Comparison of ENCODE assay signal across 8 mouse cellular contexts in genomic region chr3:81782921-81783541, GRCm38 (mm10).
DNase-seq lines count a peak whose midpoint lies in the region; ATAC-seq and TF ChIP-seq lines count a peak whose summit lies in the region.

No protein-coding gene starts in this region.

- ATAC-seq in forebrain, embryonic 16.5 days = peak; percentile 84
- ATAC-seq in limb, embryonic 12.5 days (ENCODE audit: insufficient number of reproducible peaks, insufficient read depth, low FRiP score, low TSS enrichment, low read depth) = peak; percentile 71; the same call in 1 of the 2 replicates
- ATAC-seq in midbrain, postnatal 0 days (ENCODE audit: low FRiP score) = peak; percentile 70
- ATAC-seq in stomach, postnatal 0 days (ENCODE audit: low FRiP score, low TSS enrichment) = 0 out of 2 replicates have a peak, but pooled peaks have one; percentile 49

- H3K9ac ChIP-seq in forebrain, embryonic 16.5 days (replicated peaks; ENCODE audit: low read depth, low read length) = no peak overlapping the region
- peak overlapping the region; percentile 50 for H3K9ac ChIP-seq in limb, embryonic 12.5 days (replicated peaks)
- H3K9ac ChIP-seq in midbrain, postnatal 0 days (replicated peaks; ENCODE audit: low read length, poor library complexity, severe bottlenecking) = no peak overlapping the region
- no peak overlapping the region for H3K9ac ChIP-seq in stomach, postnatal 0 days (ENCODE audit: low read length)

- DNase-seq in left cerebral cortex, adult 18-20 months (ENCODE audit: low spot score in 2 of 2) = peak; percentile 34 to 41
- DNase-seq in left cerebral cortex, adult 11 months (ENCODE audit: low spot score) = no peak
- peak; percentile 1 for DNase-seq in c-Kit-positive CD71-positive TER-119-positive erythroid progenitor cells, embryonic 14.5 days (ENCODE audit: low spot score)
- peak; percentile 43 for DNase-seq in induced T-regulatory cell, adult 2 months (ENCODE audit: low read depth)
- peak; percentile 82 for DNase-seq in midbrain, postnatal 0 days (ENCODE audit: low spot score)
- peak; percentile 18 for DNase-seq in stomach, postnatal 0 days (ENCODE audit: low spot score)

- 23% methylated on average over 15 of the region's 15 CpGs for WGBS in forebrain, embryonic 16.5 days
- WGBS in limb, embryonic 12.5 days = 5% methylated on average over 15 of the region's 15 CpGs
- WGBS in midbrain, postnatal 0 days = 22% methylated on average over 15 of the region's 15 CpGs
- 16% methylated on average over 15 of the region's 15 CpGs for WGBS in stomach, postnatal 0 days

- peak; percentile 90 for TF ChIP-seq CTCF in midbrain, postnatal 0 days (IDR thresholded peaks at IDR 0.05)
- peak; percentile 89 for TF ChIP-seq CTCF in stomach, postnatal 0 days (IDR thresholded peaks at IDR 0.05; ENCODE audit: low read depth)

- TF ChIP-seq EP300 in stomach, postnatal 0 days (optimal IDR thresholded peaks at IDR 0.05) = no peak

- peak overlapping the region; percentile 16 for H3K27ac ChIP-seq in forebrain, embryonic 16.5 days (ENCODE audit: low read length)
- peak overlapping the region; percentile 76 for H3K27ac ChIP-seq in limb, embryonic 12.5 days
- no peak overlapping the region; the same call in 1 of the 2 replicates for H3K27ac ChIP-seq in midbrain, postnatal 0 days (ENCODE audit: low read depth, low read length)
- H3K27ac ChIP-seq in stomach, postnatal 0 days (replicated peaks) = no peak overlapping the region

- H3K4me3 ChIP-seq in forebrain, embryonic 16.5 days (replicated peaks; ENCODE audit: low read length) = peak overlapping the region; percentile 27
- peak overlapping the region; percentile 26 for H3K4me3 ChIP-seq in limb, embryonic 12.5 days (replicated peaks)
- H3K4me3 ChIP-seq in midbrain, postnatal 0 days (ENCODE audit: low read depth, low read length) = no peak overlapping the region
- H3K4me3 ChIP-seq in stomach, postnatal 0 days (ENCODE audit: low read depth, low read length) = peak overlapping the region; percentile 21; the same call in 1 of the 2 replicates

- H3K27me3 ChIP-seq in forebrain, embryonic 16.5 days (replicated peaks; ENCODE audit: control insufficient read depth, insufficient read depth, low read length) = no peaks in the 10 kb centered on the region
- no peaks in the 10 kb centered on the region for H3K27me3 ChIP-seq in limb, embryonic 12.5 days
- no peaks in the 10 kb centered on the region for H3K27me3 ChIP-seq in midbrain, postnatal 0 days (ENCODE audit: insufficient read depth, low read length)
- no peaks in the 10 kb centered on the region for H3K27me3 ChIP-seq in stomach, postnatal 0 days (ENCODE audit: control insufficient read depth, insufficient read depth, low read length)

- no peaks in the 10 kb centered on the region for H3K36me3 ChIP-seq in forebrain, embryonic 16.5 days (ENCODE audit: control insufficient read depth, insufficient read depth)
- no peaks in the 10 kb centered on the region for H3K36me3 ChIP-seq in limb, embryonic 12.5 days
- H3K36me3 ChIP-seq in midbrain, postnatal 0 days (ENCODE audit: insufficient read depth, low read length) = no peaks in the 10 kb centered on the region
- H3K36me3 ChIP-seq in stomach, postnatal 0 days (ENCODE audit: control insufficient read depth, insufficient read depth, low read length) = no peaks in the 10 kb centered on the region

- H3K9me3 ChIP-seq in forebrain, embryonic 16.5 days (ENCODE audit: control insufficient read depth, low read length) = no peaks in the 10 kb centered on the region
- H3K9me3 ChIP-seq in limb, embryonic 12.5 days = peaks cover 3% of the 10 kb centered on the region; the same call in 1 of the 2 replicates
- H3K9me3 ChIP-seq in midbrain, postnatal 0 days (ENCODE audit: low read length) = no peaks in the 10 kb centered on the region
- no peaks in the 10 kb centered on the region for H3K9me3 ChIP-seq in stomach, postnatal 0 days (ENCODE audit: control insufficient read depth, low read length)

- H3K4me2 ChIP-seq in forebrain, embryonic 16.5 days (ENCODE audit: low read length) = peak overlapping the region; percentile 49
- peak overlapping the region; percentile 53 for H3K4me2 ChIP-seq in limb, embryonic 12.5 days
- peak overlapping the region; percentile 35 for H3K4me2 ChIP-seq in midbrain, postnatal 0 days (ENCODE audit: low read depth, low read length, poor library complexity, severe bottlenecking)
- peak overlapping the region; percentile 45 for H3K4me2 ChIP-seq in stomach, postnatal 0 days (replicated peaks; ENCODE audit: low read depth)

- peaks cover 8% of the 10 kb centered on the region for H3K4me1 ChIP-seq in forebrain, embryonic 16.5 days (replicated peaks; ENCODE audit: control insufficient read depth, insufficient read depth, low read length)
- peaks cover 7% of the 10 kb centered on the region; the same call in 1 of the 2 replicates for H3K4me1 ChIP-seq in limb, embryonic 12.5 days (replicated peaks)
- 0 out of 2 replicates have a peak, but pooled peaks cover 3% of the 10 kb centered on the region for H3K4me1 ChIP-seq in midbrain, postnatal 0 days (ENCODE audit: insufficient read depth, low read length)
- no peaks in the 10 kb centered on the region for H3K4me1 ChIP-seq in stomach, postnatal 0 days (replicated peaks; ENCODE audit: control insufficient read depth, insufficient read depth)

Comparison
In these comparisons a context has a peak if more than half of its experiments do, and no peak if none do; other contexts are left out.
1. H3K27ac ChIP-seq: peak in forebrain, embryonic 16.5 days (single experiment) and limb, embryonic 12.5 days (single experiment); none in midbrain, postnatal 0 days (single experiment) and stomach, postnatal 0 days (single experiment).
2. Peak in every context shown above with its lines, with median percentiles within 50 percentile points of each other: ATAC-seq and H3K4me2 ChIP-seq.